Mouse (Mus musculus) heart, embryonic 16.5 days (tissue): ENCODE data around the gene Cd200r3. TPM values are rescaled to one million over a fixed set of nuclear protein-coding genes. Genes with fewer than 3 reads are reported as not detected.

Experiments used
- ATAC-seq: fragments of 200-750 bp; cut with Nextera tagmentation; replicated peaks from 2 replicates; pipeline ENCODE4 v1.8.0; 2017; ENCODE audit warnings: moderate number of reproducible peaks; ENCODE audit not compliant: insufficient read depth, low FRiP score; ENCODE audit errors: extremely low read depth
- H3K27ac ChIP-seq: fragments of 300-500 bp; sonication (generic); 2 replicates; pipeline ENCODE4 v1.5.1; 2014; ENCODE audit warnings: mild to moderate bottlenecking, low read length, control low read depth, moderate library complexity
- H3K27me3 ChIP-seq: fragments of 300-500 bp; sonication (generic); 2 replicates; pipeline ENCODE4 v1.6.1; 2014; ENCODE audit warnings: low read length, mixed read lengths; ENCODE audit not compliant: control insufficient read depth, insufficient read depth
- H3K36me3 ChIP-seq: fragments of 300-500 bp; sonication (generic); 2 replicates; pipeline ENCODE4 v1.6.1; 2014; ENCODE audit not compliant: control insufficient read depth, insufficient read depth
- H3K4me1 ChIP-seq: fragments of 300-500 bp; sonication (generic); 2 replicates; pipeline ENCODE4 v1.6.1; 2014; ENCODE audit warnings: low read length, mixed read lengths; ENCODE audit not compliant: control insufficient read depth, insufficient read depth
- H3K4me2 ChIP-seq: fragments of 300-500 bp; sonication (generic); 2 replicates; pipeline ENCODE4 v1.6.1; 2014; ENCODE audit warnings: low read depth, mild to moderate bottlenecking, control low read depth, low read length
- H3K4me3 ChIP-seq: fragments of 300-500 bp; sonication (generic); 2 replicates; pipeline ENCODE4 v1.5.1; 2014; ENCODE audit warnings: mild to moderate bottlenecking, control low read depth, low read length
- H3K9ac ChIP-seq: fragments of 300-500 bp; sonication (generic); 2 replicates; pipeline ENCODE4 v1.6.1; 2014; ENCODE audit warnings: low read length, control low read depth
- H3K9me3 ChIP-seq: fragments of 300-500 bp; sonication (generic); replicated peaks from 2 replicates; pipeline ENCODE4 v1.6.1; 2016; ENCODE audit warnings: low read length; ENCODE audit not compliant: control insufficient read depth
- WGBS: fragments of 180-500 bp; shearing (Covaris S2); extraction: QIAGEN DNeasy Blood & Tissue Kit; methylation state at CpG from one replicate; pipeline ENCODE4 v1.1.7; 2014; 5-methylcytosine and 5-hydroxymethylcytosine counted together
- polyA plus RNA-seq: library from polyadenylated mRNA; unstranded; fragments of >200 nt; fragmentation: Nextera tagmentation; extraction: Ambion mirVana; gene quantifications from 2 replicates; pipeline ENCODE4 v1.2.1, GENCODE M21; 2015

The Cd200r3 gene
- polyA plus RNA-seq: 0.34 TPM in 2 replicates

DNA sequence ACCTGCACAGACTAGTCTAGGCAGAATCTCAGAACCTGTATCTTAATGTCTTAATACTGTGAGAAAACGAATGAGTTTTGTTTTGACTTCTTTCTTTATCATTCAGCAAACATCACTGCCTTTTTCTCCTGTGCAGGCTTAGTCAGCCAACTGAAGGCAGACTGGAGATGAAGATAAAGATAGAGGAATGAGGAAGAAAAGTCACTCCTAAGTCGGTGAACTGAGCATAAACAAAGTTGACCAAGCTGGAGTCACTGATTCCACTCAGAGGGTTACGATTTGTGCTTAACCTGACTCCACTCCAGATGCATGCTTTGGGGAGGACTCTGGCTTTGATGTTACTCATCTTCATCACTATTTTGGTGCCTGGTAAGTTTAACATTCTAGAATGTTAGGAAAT is at the start of gene Cd200r3:
TSS of gene Cd200r3 (plus strand) at position 211 of the 400 bp plus-strand sequence.
- no peak within 1 kb of the TSS for H3K4me2 ChIP-seq
- 56% methylated on average over 3 of the region's 3 CpGs for WGBS
- H3K36me3 ChIP-seq: no peaks in the 10 kb centered on the region
- H3K27me3 ChIP-seq: no peaks in the 10 kb centered on the region
- ATAC-seq: no peak
- no peak within 1 kb of the TSS for H3K9ac ChIP-seq
- no peaks in the 10 kb centered on the region for H3K9me3 ChIP-seq
- H3K4me3 ChIP-seq: no peak within 1 kb of the TSS
- no peak within 1 kb of the TSS for H3K27ac ChIP-seq
- no peaks in the 10 kb centered on the region for H3K4me1 ChIP-seq

DNA sequence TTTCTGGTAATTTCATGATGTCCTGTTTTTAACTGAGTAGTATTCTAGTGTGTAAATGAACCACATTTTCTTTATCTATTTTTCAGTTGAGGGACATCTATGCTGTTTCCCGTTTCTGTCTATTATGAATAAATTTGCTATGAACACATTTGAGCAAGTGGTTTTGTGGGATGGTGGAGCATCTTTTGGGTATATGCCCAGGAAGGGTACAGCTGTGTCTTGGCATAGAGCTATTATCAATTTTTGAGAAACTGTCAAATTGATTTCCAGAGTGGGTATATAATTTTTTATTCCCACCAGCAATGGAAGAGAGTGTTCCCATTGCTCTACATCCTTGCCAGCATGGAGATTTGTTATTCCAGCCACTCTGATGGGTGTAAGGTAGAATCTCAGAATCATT is 11.5 kb upstream of the Cd200r3 start:
- Histone ChIP-seq H3K36me3 (no peaks in the 10 kb centered on the region), H3K9me3 (no peaks in the 10 kb centered on the region), H3K4me2 (no peak overlapping the region), H3K4me1 (no peaks in the 10 kb centered on the region), H3K9ac (no peak overlapping the region), H3K4me3 (no peak overlapping the region), H3K27me3 (no peaks in the 10 kb centered on the region), H3K27ac (no peak overlapping the region)
- 81% methylated on average over 1 of the region's 1 CpGs for WGBS
- no peak for ATAC-seq

GRCm38 (mm10) chr16:44951360-44952114 is 8.1 kb downstream of the Cd200r3 start:
- 55% methylated on average over 4 of the region's 4 CpGs for WGBS
- no peaks in the 10 kb centered on the region for H3K36me3 ChIP-seq
- H3K9ac ChIP-seq: no peak overlapping the region
- H3K4me3 ChIP-seq: no peak overlapping the region
- H3K27me3 ChIP-seq: no peaks in the 10 kb centered on the region
- no peak overlapping the region for H3K27ac ChIP-seq
- no peaks in the 10 kb centered on the region for H3K4me1 ChIP-seq
- H3K9me3 ChIP-seq: no peaks in the 10 kb centered on the region
- no peak for ATAC-seq
- no peak overlapping the region for H3K4me2 ChIP-seq

DNA sequence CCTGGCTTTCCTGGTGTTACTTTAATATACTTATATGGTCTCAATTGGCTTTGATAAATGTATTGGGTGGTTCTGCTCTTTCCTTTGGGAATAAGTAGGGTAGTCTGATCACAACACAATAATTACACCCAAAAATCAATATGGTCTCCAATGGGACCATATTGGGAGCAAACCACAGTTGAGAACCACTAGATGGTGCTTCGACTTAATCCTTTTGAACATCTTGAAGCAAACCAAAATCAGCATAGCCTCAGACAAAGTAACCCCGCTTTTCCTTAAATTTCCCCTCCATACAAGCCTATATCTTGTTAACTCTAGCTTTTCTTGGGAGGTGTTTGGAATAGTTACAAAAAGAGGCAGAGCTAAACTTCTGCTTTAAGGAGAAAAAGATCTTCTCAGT is 18.8 kb downstream of the Cd200r3 start:
- 69% methylated on average over 2 of the region's 2 CpGs for WGBS
- Histone ChIP-seq H3K36me3 (no peaks in the 10 kb centered on the region), H3K4me2 (no peak overlapping the region), H3K27me3 (no peaks in the 10 kb centered on the region), H3K27ac (no peak overlapping the region), H3K9ac (no peak overlapping the region), H3K4me3 (no peak overlapping the region), H3K9me3 (no peaks in the 10 kb centered on the region), H3K4me1 (peaks cover 5% of the 10 kb centered on the region)
- ATAC-seq: no peak

DNA sequence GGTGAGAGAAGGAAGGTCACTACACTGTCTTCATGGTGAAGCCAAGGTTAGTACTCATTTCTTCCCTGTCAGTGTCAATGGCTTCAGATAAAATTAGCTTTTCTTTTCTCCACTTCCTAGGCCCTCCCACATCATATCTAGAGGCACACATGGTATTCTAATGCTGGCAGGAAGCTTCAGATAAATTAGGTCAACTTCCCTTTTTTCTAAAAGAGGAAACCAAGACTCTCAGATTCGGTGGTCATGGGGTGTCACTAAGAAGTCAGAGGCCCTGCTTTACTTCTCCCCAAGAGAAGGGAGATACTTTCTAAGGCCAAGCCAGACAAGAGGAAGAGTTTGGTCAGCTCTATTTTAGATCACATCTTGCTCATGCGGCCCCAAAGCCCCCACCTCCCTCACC is 19.3 kb downstream of the Cd200r3 start:
- Histone ChIP-seq H3K4me1 (peaks cover 5% of the 10 kb centered on the region), H3K27ac (no peak overlapping the region), H3K4me2 (no peak overlapping the region), H3K4me3 (no peak overlapping the region), H3K27me3 (no peaks in the 10 kb centered on the region), H3K36me3 (no peaks in the 10 kb centered on the region), H3K9ac (no peak overlapping the region), H3K9me3 (no peaks in the 10 kb centered on the region)
- WGBS: 46% methylated on average over 2 of the region's 2 CpGs
- ATAC-seq: peak; percentile 17; the same call in 1 of the 2 replicates

DNA sequence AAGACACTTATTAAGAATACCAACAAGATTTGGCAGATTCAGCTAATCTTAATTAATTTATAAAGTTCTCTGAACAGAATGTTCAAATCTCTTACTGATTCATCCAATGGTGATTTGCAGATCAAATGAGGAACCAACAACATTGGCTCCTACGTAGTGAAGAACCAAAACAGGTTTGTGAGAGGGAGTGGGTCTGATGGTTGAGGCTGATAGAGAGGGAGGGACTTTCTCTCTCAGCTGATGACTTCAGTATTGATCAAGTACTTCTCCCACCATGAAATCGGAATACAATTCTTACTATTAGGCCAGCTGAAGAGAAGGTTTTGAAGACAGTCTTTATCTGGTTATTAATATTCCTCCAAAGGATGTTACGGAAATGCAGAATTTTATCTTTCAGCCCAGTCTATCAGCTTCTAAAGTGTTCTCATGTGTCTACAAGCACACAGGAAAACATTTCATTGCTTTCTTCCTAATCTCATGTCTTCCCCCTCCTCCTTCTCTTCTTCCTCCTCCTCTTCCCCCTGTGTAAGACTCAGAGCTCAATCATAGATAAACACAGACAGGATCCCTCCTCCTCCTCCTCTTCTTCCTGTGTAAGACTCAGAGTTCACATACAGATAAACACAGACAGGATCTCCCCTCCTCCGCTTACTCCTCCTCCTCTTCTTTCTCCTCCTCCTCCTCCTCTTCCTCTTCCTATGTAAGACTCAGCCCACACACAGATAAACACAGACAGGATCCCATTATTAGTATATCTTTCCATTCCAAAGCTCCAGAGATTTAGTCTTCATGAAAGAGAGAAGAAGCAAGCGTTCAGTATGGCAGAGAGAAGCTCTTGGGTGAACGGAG is 21.3 kb downstream of the Cd200r3 start:
- no peak overlapping the region for H3K4me2 ChIP-seq
- ATAC-seq: peak; percentile 46; the same call in 1 of the 2 replicates
- no peaks in the 10 kb centered on the region for H3K36me3 ChIP-seq
- no peaks in the 10 kb centered on the region for H3K27me3 ChIP-seq
- H3K4me3 ChIP-seq: no peak overlapping the region
- no peak overlapping the region for H3K9ac ChIP-seq
- H3K27ac ChIP-seq: no peak overlapping the region
- WGBS: 66% methylated on average over 6 of the region's 6 CpGs
- H3K9me3 ChIP-seq: no peaks in the 10 kb centered on the region
- peaks cover 5% of the 10 kb centered on the region for H3K4me1 ChIP-seq

DNA sequence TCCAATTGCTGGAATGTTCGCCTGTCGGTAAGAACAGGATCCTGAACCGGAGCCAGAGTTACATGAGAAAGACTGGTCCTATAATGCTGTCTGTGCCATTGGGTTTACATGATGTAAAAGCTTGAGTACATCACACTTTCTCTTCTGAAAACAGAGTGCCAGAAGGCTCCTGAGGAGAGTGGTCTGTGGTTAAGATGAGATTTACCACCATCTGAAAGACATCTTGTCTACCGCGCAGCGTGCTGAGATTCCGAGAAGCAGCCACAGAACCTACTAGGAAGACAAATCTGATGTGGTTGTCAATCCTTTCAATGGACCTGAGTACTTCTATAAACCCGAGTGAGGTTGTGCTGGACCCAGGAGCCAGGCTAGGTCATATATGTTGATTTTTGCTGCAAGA is 21.9 kb downstream of the Cd200r3 start:
- no peak overlapping the region for H3K9ac ChIP-seq
- H3K4me2 ChIP-seq: no peak overlapping the region
- no peaks in the 10 kb centered on the region for H3K9me3 ChIP-seq
- WGBS: 72% methylated on average over 8 of the region's 8 CpGs
- no peaks in the 10 kb centered on the region for H3K36me3 ChIP-seq
- peaks cover 5% of the 10 kb centered on the region for H3K4me1 ChIP-seq
- H3K27ac ChIP-seq: peak overlapping the region; percentile 1; the same call in 1 of the 2 replicates
- ATAC-seq: peak; percentile 5; the same call in 1 of the 2 replicates
- H3K27me3 ChIP-seq: no peaks in the 10 kb centered on the region
- no peak overlapping the region for H3K4me3 ChIP-seq

DNA sequence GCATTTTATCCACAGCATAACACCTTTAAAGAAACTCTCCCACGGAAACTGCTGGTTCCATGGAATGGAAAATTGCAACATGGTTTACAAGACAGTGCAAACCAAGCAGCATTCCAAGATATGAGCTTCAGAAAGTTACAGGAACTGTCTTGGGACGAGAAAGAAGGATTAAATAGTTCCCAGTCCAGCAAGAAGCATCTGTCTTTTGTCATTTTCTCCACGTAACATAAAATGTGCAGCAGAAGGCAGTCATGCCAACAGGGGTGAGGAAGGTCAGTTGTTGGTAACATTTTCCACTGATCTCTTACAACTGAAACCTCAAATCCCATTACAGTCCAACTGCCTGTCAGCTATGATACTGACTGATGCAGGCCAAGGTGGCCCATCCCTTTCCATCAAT is 22.4 kb downstream of the Cd200r3 start:
- peaks cover 5% of the 10 kb centered on the region for H3K4me1 ChIP-seq
- no peak overlapping the region for H3K27ac ChIP-seq
- H3K4me2 ChIP-seq: no peak overlapping the region
- H3K27me3 ChIP-seq: no peaks in the 10 kb centered on the region
- H3K36me3 ChIP-seq: no peaks in the 10 kb centered on the region
- WGBS: 52% methylated on average over 3 of the region's 3 CpGs
- H3K9me3 ChIP-seq: no peaks in the 10 kb centered on the region
- H3K9ac ChIP-seq: no peak overlapping the region
- no peak overlapping the region for H3K4me3 ChIP-seq
- ATAC-seq: peak; percentile 37

GRCm38 (mm10) chr16:44966891-44967290 is 23.4 kb downstream of the Cd200r3 start:
- ATAC-seq: no peak
- Histone ChIP-seq H3K36me3 (no peaks in the 10 kb centered on the region), H3K4me3 (no peak overlapping the region), H3K9me3 (no peaks in the 10 kb centered on the region), H3K27me3 (no peaks in the 10 kb centered on the region), H3K4me2 (no peak overlapping the region), H3K9ac (no peak overlapping the region), H3K27ac (no peak overlapping the region), H3K4me1 (peaks cover 5% of the 10 kb centered on the region)
- 75% methylated on average over 4 of the region's 4 CpGs for WGBS
